Comparison of ENCODE assay signal across 28 mouse cellular contexts in genomic region chr9:104895360-104895759, GRCm38 (mm10).
DNase-seq lines count a peak whose midpoint lies in the region; ATAC-seq and TF ChIP-seq lines count a peak whose summit lies in the region.
"Had no signal": no experiment of that assay in that cellular context is flagged by ENCODE, and none has a peak within 500 bp of the region (broad histone marks: within the 10 kb centered on the region; RNA-seq: fewer than 3 reads in every experiment).

No protein-coding gene starts in this region.

- H3K27me3 ChIP-seq in embryonic facial prominence, embryonic 12.5 days, result no peaks in the 10 kb centered on the region
- no peaks in the 10 kb centered on the region for H3K27me3 ChIP-seq in embryonic facial prominence, embryonic 10.5 days (replicated peaks; ENCODE audit: low read depth, poor library complexity, severe bottlenecking)
- no peaks in the 10 kb centered on the region for H3K27me3 ChIP-seq in testis, adult 2 months (ENCODE audit: control insufficient read depth, insufficient read depth, low read length)
- no peaks in the 10 kb centered on the region for H3K27me3 ChIP-seq in intestine, postnatal 0 days (replicated peaks; ENCODE audit: control insufficient read depth, insufficient read depth, low read length)
- no peaks in the 10 kb centered on the region for H3K27me3 ChIP-seq in hindbrain, embryonic 16.5 days (replicated peaks; ENCODE audit: control insufficient read depth, insufficient read depth, low read length)
- no peaks in the 10 kb centered on the region for H3K27me3 ChIP-seq in hindbrain, embryonic 11.5 days (ENCODE audit: control insufficient read depth, insufficient read depth, low read length)
- H3K27me3 ChIP-seq: forebrain, embryonic 13.5 days; heart, embryonic 12.5 days; hindbrain, embryonic 15.5 days; limb, embryonic 12.5 days; liver, embryonic 15.5 days; lung, embryonic 15.5 days; midbrain, embryonic 13.5 days; Patski had no signal

- H3K27ac ChIP-seq in embryonic facial prominence, embryonic 12.5 days, result no peak overlapping the region
- no peak overlapping the region for H3K27ac ChIP-seq in embryonic facial prominence, embryonic 10.5 days (replicated peaks)
- H3K27ac ChIP-seq in testis, adult 2 months (ENCODE audit: control insufficient read depth, insufficient read depth, low read depth, low read length), result peak overlapping the region; percentile 25; the same call in 1 of the 2 replicates
- no peak overlapping the region for H3K27ac ChIP-seq in intestine, postnatal 0 days (ENCODE audit: low read depth, low read length)
- no peak overlapping the region for H3K27ac ChIP-seq in hindbrain, embryonic 16.5 days (ENCODE audit: low read depth, low read length)
- H3K27ac ChIP-seq in hindbrain, embryonic 11.5 days (ENCODE audit: low read depth, low read length), result no peak overlapping the region
- H3K27ac ChIP-seq: forebrain, embryonic 13.5 days; hindbrain, embryonic 15.5 days; kidney, postnatal 0 days; limb, embryonic 12.5 days; liver, embryonic 15.5 days; lung, embryonic 15.5 days; midbrain, embryonic 13.5 days had no signal

- TF ChIP-seq CTCF in testis, adult 2 months (IDR thresholded peaks at IDR 0.05; ENCODE audit: control insufficient read depth, insufficient read depth, insufficient replicate concordance, low read depth, low read length), result no peak
- no peak for TF ChIP-seq CTCF in intestine, postnatal 0 days (IDR thresholded peaks at IDR 0.05; ENCODE audit: low read depth)

- no peak for DNase-seq in embryonic facial prominence, embryonic 10.5 days (ENCODE audit: low spot score)
- DNase-seq in testis, postnatal 10 days (ENCODE audit: low spot score), result no peak
- no peak for DNase-seq in hindbrain, embryonic 11.5 days (ENCODE audit: low spot score)
- DNase-seq: adrenal gland, adult 8-10 months; cerebellum, adult 2 months; cerebellum, postnatal 14 days; gastrocnemius, postnatal 25 days; heart, adult 18-20 months; heart, postnatal 4 days; kidney, adult 11 months; layer of hippocampus, adult 9-11 months; lung, postnatal 4 days; thymus, adult 2 months; thymus, postnatal 36 days had no signal

- H3K4me1 ChIP-seq in embryonic facial prominence, embryonic 12.5 days, result no peaks in the 10 kb centered on the region
- 0 out of 2 replicates have a peak, but pooled peaks cover 4% of the 10 kb centered on the region for H3K4me1 ChIP-seq in embryonic facial prominence, embryonic 10.5 days
- H3K4me1 ChIP-seq in testis, adult 2 months (ENCODE audit: control insufficient read depth, insufficient read depth, low read length), result peaks cover 6% of the 10 kb centered on the region
- H3K4me1 ChIP-seq in intestine, postnatal 0 days (replicated peaks; ENCODE audit: control insufficient read depth, insufficient read depth, low read length), result no peaks in the 10 kb centered on the region
- no peaks in the 10 kb centered on the region for H3K4me1 ChIP-seq in hindbrain, embryonic 16.5 days (ENCODE audit: control insufficient read depth, insufficient read depth, low read depth, low read length)
- H3K4me1 ChIP-seq in hindbrain, embryonic 11.5 days (replicated peaks; ENCODE audit: control insufficient read depth, insufficient read depth, low read length), result no peaks in the 10 kb centered on the region
- H3K4me1 ChIP-seq: forebrain, embryonic 13.5 days; heart, embryonic 12.5 days; hindbrain, embryonic 15.5 days; limb, embryonic 12.5 days; liver, embryonic 15.5 days; lung, embryonic 15.5 days; midbrain, embryonic 13.5 days had no signal

- no peak overlapping the region for H3K4me2 ChIP-seq in embryonic facial prominence, embryonic 12.5 days (replicated peaks)
- H3K4me2 ChIP-seq in intestine, postnatal 0 days (replicated peaks; ENCODE audit: low read depth), result no peak overlapping the region
- no peak overlapping the region for H3K4me2 ChIP-seq in hindbrain, embryonic 16.5 days (ENCODE audit: low read length)
- no peak overlapping the region for H3K4me2 ChIP-seq in hindbrain, embryonic 11.5 days (replicated peaks; ENCODE audit: low read depth, low read length)
- H3K4me2 ChIP-seq: forebrain, embryonic 13.5 days; heart, embryonic 12.5 days; hindbrain, embryonic 15.5 days; limb, embryonic 12.5 days; liver, embryonic 15.5 days; lung, embryonic 15.5 days; midbrain, embryonic 13.5 days had no signal

- 0 out of 2 replicates have a peak, but pooled peaks have one; percentile 56 for ATAC-seq in embryonic facial prominence, embryonic 12.5 days (ENCODE audit: insufficient number of reproducible peaks, insufficient read depth, low FRiP score, low TSS enrichment)
- ATAC-seq in intestine, postnatal 0 days, result peak; percentile 56
- no peak for ATAC-seq in activated CD4-positive, CD25-positive, alpha-beta regulatory T cell, adult 4 months
- no peak for ATAC-seq in hindbrain, embryonic 16.5 days
- ATAC-seq in hindbrain, embryonic 11.5 days (ENCODE audit: low FRiP score), result no peak
- ATAC-seq: forebrain, embryonic 13.5 days; midbrain, embryonic 13.5 days; Patski had no signal

- 82% methylated on average over 4 of the region's 4 CpGs for WGBS in embryonic facial prominence, embryonic 12.5 days
- WGBS in embryonic facial prominence, embryonic 10.5 days, result 85% methylated on average over 4 of the region's 4 CpGs
- 66% methylated on average over 4 of the region's 4 CpGs for WGBS in intestine, postnatal 0 days
- WGBS in hindbrain, embryonic 16.5 days, result 87% methylated on average over 4 of the region's 4 CpGs
- 84% methylated on average over 4 of the region's 4 CpGs for WGBS in hindbrain, embryonic 11.5 days

- no peak overlapping the region for H3K9ac ChIP-seq in embryonic facial prominence, embryonic 12.5 days
- no peak overlapping the region for H3K9ac ChIP-seq in intestine, postnatal 0 days (ENCODE audit: low read depth, low read length)
- no peak overlapping the region for H3K9ac ChIP-seq in hindbrain, embryonic 16.5 days (ENCODE audit: low read depth, low read length)
- no peak overlapping the region for H3K9ac ChIP-seq in hindbrain, embryonic 11.5 days (ENCODE audit: low read depth, low read length)
- H3K9ac ChIP-seq: forebrain, embryonic 13.5 days; heart, embryonic 12.5 days; hindbrain, embryonic 15.5 days; limb, embryonic 12.5 days; liver, embryonic 15.5 days; lung, embryonic 15.5 days; midbrain, embryonic 13.5 days had no signal

- H3K36me3 ChIP-seq in embryonic facial prominence, embryonic 12.5 days, result no peaks in the 10 kb centered on the region
- H3K36me3 ChIP-seq in embryonic facial prominence, embryonic 10.5 days (replicated peaks), result no peaks in the 10 kb centered on the region
- H3K36me3 ChIP-seq in testis, adult 2 months (ENCODE audit: control insufficient read depth, insufficient read depth, low read length), result no peaks in the 10 kb centered on the region
- no peaks in the 10 kb centered on the region for H3K36me3 ChIP-seq in intestine, postnatal 0 days (ENCODE audit: control insufficient read depth, insufficient read depth)
- H3K36me3 ChIP-seq in hindbrain, embryonic 16.5 days (ENCODE audit: control insufficient read depth, insufficient read depth, low read length), result no peaks in the 10 kb centered on the region
- no peaks in the 10 kb centered on the region for H3K36me3 ChIP-seq in hindbrain, embryonic 11.5 days (ENCODE audit: control insufficient read depth, insufficient read depth, low read length)
- H3K36me3 ChIP-seq: heart, embryonic 12.5 days; hindbrain, embryonic 15.5 days; limb, embryonic 12.5 days; liver, embryonic 15.5 days; lung, embryonic 15.5 days; midbrain, embryonic 13.5 days had no signal

- H3K4me3 ChIP-seq in embryonic facial prominence, embryonic 12.5 days, result no peak overlapping the region
- H3K4me3 ChIP-seq in embryonic facial prominence, embryonic 10.5 days, result no peak overlapping the region
- H3K4me3 ChIP-seq in testis, adult 2 months (ENCODE audit: control insufficient read depth, low read depth, low read length), result no peak overlapping the region
- H3K4me3 ChIP-seq in intestine, postnatal 0 days (ENCODE audit: low read depth, low read length), result no peak overlapping the region
- H3K4me3 ChIP-seq in hindbrain, embryonic 16.5 days (ENCODE audit: low read length), result no peak overlapping the region
- H3K4me3 ChIP-seq in hindbrain, embryonic 11.5 days (ENCODE audit: low read depth, low read length), result no peak overlapping the region
- H3K4me3 ChIP-seq: forebrain, embryonic 13.5 days; heart, embryonic 12.5 days; hindbrain, embryonic 15.5 days; limb, embryonic 12.5 days; liver, embryonic 15.5 days; lung, embryonic 15.5 days; midbrain, embryonic 13.5 days had no signal

- no peaks in the 10 kb centered on the region for H3K9me3 ChIP-seq in embryonic facial prominence, embryonic 12.5 days
- no peaks in the 10 kb centered on the region for H3K9me3 ChIP-seq in embryonic facial prominence, embryonic 10.5 days
- H3K9me3 ChIP-seq in intestine, postnatal 0 days (ENCODE audit: control insufficient read depth), result no peaks in the 10 kb centered on the region
- H3K9me3 ChIP-seq in hindbrain, embryonic 16.5 days (ENCODE audit: control insufficient read depth, low read length), result no peaks in the 10 kb centered on the region
- no peaks in the 10 kb centered on the region for H3K9me3 ChIP-seq in hindbrain, embryonic 11.5 days (ENCODE audit: control insufficient read depth, low read length)
- H3K9me3 ChIP-seq: forebrain, embryonic 13.5 days; heart, embryonic 12.5 days; hindbrain, embryonic 15.5 days; limb, embryonic 12.5 days; liver, embryonic 15.5 days; lung, embryonic 15.5 days; midbrain, embryonic 13.5 days had no signal

- TF ChIP-seq POLR2A in testis, adult 2 months (IDR thresholded peaks at IDR 0.05; ENCODE audit: control insufficient read depth, low read depth, low read length), result no peak

Comparison
In these comparisons a context has a peak if more than half of its experiments do, and no peak if none do; other contexts are left out.
1. ATAC-seq: peak in embryonic facial prominence, embryonic 12.5 days (single experiment) and intestine, postnatal 0 days (single experiment); none in activated CD4-positive, CD25-positive, alpha-beta regulatory T cell, adult 4 months (single experiment), hindbrain, embryonic 16.5 days (single experiment) and hindbrain, embryonic 11.5 days (single experiment).